Mouse (Mus musculus) heart, embryonic 16.5 days (tissue): ENCODE results near the gene Scd4. TPM values are rescaled to one million over a fixed set of nuclear protein-coding genes. Genes with fewer than 3 reads are reported as not detected.

Experiments used
- ATAC-seq: fragments of 200-750 bp; cut with Nextera tagmentation; replicated peaks from 2 replicates; pipeline ENCODE4 v1.8.0; 2017; ENCODE audit warnings: moderate number of reproducible peaks; ENCODE audit not compliant: insufficient read depth, low FRiP score; ENCODE audit errors: extremely low read depth
- H3K27ac ChIP-seq: fragments of 300-500 bp; sonication (generic); 2 replicates; pipeline ENCODE4 v1.5.1; 2014; ENCODE audit warnings: mild to moderate bottlenecking, low read length, control low read depth, moderate library complexity
- H3K27me3 ChIP-seq: fragments of 300-500 bp; sonication (generic); 2 replicates; pipeline ENCODE4 v1.6.1; 2014; ENCODE audit warnings: low read length, mixed read lengths; ENCODE audit not compliant: control insufficient read depth, insufficient read depth
- H3K36me3 ChIP-seq: fragments of 300-500 bp; sonication (generic); 2 replicates; pipeline ENCODE4 v1.6.1; 2014; ENCODE audit not compliant: control insufficient read depth, insufficient read depth
- H3K4me1 ChIP-seq: fragments of 300-500 bp; sonication (generic); 2 replicates; pipeline ENCODE4 v1.6.1; 2014; ENCODE audit warnings: low read length, mixed read lengths; ENCODE audit not compliant: control insufficient read depth, insufficient read depth
- H3K4me2 ChIP-seq: fragments of 300-500 bp; sonication (generic); 2 replicates; pipeline ENCODE4 v1.6.1; 2014; ENCODE audit warnings: low read depth, mild to moderate bottlenecking, control low read depth, low read length
- H3K4me3 ChIP-seq: fragments of 300-500 bp; sonication (generic); 2 replicates; pipeline ENCODE4 v1.5.1; 2014; ENCODE audit warnings: mild to moderate bottlenecking, control low read depth, low read length
- H3K9ac ChIP-seq: fragments of 300-500 bp; sonication (generic); 2 replicates; pipeline ENCODE4 v1.6.1; 2014; ENCODE audit warnings: low read length, control low read depth
- H3K9me3 ChIP-seq: fragments of 300-500 bp; sonication (generic); replicated peaks from 2 replicates; pipeline ENCODE4 v1.6.1; 2016; ENCODE audit warnings: low read length; ENCODE audit not compliant: control insufficient read depth
- WGBS: fragments of 180-500 bp; shearing (Covaris S2); extraction: QIAGEN DNeasy Blood & Tissue Kit; methylation state at CpG from one replicate; pipeline ENCODE4 v1.1.7; 2014; 5-methylcytosine and 5-hydroxymethylcytosine counted together
- polyA plus RNA-seq: library from polyadenylated mRNA; unstranded; fragments of >200 nt; fragmentation: Nextera tagmentation; extraction: Ambion mirVana; gene quantifications from 2 replicates; pipeline ENCODE4 v1.2.1, GENCODE M21; 2015

Scd4 gene
- polyA plus RNA-seq, 1 experiment from 2014 or later, result 4.8 TPM

DNA sequence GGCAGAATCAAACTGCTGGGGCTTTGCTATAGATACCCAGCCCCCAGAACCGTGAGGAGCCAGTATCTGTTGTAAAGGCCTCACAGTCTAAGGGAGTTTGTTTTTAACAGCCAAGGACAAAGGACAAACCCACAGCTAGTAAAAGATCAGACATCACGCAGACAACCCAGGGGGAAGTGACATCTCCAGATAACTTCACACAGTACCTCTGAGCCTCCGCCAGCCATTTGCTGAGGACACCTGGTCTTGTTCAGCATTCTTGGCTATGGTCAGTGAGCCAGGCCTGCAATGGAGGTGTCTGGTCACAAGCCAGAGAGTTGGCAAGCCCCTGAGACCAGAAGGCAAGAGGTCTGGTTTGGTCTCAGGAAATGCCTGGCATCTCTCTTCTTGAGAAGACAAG lies 40.4 kb upstream of the Scd4 start:
- Histone ChIP-seq H3K9me3 (no peaks in the 10 kb centered on the region), H3K27me3 (no peaks in the 10 kb centered on the region), H3K4me2 (peak overlapping the region; percentile 96), H3K4me3 (peak overlapping the region; percentile 81), H3K27ac (peak overlapping the region; percentile 98), H3K36me3 (peaks cover 14% of the 10 kb centered on the region), H3K4me1 (peaks cover 45% of the 10 kb centered on the region), H3K9ac (peak overlapping the region; percentile 63)
- WGBS, result 53% methylated on average over 3 of the region's 3 CpGs
- ATAC-seq, result no peak

DNA sequence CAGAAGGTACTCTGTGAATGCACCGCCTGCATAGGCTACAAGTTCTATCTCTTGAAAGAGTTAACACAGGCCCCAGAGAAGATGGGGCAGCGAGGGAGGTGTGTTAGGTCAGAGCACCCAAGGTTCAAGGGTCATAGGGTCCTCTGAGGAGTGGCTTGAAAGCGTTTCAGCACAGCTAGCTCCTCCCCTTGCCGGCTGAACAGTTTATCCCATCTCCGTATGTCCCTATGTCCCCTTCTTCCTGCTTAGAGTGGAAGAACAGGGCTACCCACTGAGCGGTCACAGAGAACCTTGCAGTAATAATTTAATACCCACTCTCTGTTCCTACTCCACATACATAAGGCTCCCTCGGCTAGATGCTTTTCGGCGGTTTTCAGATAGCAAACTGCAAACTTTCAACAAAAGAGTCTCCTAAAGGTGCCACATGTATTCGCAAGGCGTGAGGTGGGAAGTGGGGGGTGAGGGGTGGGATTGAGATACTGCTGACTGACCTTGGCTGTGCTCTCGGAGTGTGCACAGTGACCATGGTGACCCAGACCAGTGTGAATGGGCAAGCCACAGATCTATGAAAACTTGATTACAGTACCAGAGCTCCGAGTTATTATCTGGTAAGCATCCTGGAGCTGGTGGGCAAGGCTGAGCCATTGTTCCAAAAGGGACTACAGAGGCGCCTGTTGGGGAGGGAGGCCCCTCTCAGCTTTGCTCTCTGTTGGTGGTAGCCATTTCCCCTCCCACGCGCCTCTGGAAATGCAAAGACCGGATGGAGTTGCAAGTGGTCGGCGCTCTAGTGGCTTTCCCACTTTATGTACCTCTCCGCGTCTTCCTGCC lies 39.7 kb upstream of the Scd4 start, which contains the start of gene Scd2:
Scd2 (plus strand) TSS at position 734 of the 828 bp plus-strand sequence.
- Histone ChIP-seq H3K27me3 (no peaks in the 10 kb centered on the region), H3K4me2 (peak within 1 kb of the TSS; percentile 96), H3K36me3 (peaks cover 20% of the 10 kb centered on the region), H3K4me3 (peak within 1 kb of the TSS; percentile 81), H3K4me1 (peaks cover 45% of the 10 kb centered on the region), H3K27ac (peak within 1 kb of the TSS; percentile 98), H3K9ac (peak within 1 kb of the TSS; percentile 91), H3K9me3 (no peaks in the 10 kb centered on the region)
- peak; percentile 10 for ATAC-seq
- WGBS, result 2% methylated on average over 21 of the region's 21 CpGs

GRCm38 (mm10) chr19:44293769-44294551 lies 38.9 kb upstream of the Scd4 start:
- Histone ChIP-seq H3K4me3 (peak overlapping the region; percentile 81), H3K9me3 (no peaks in the 10 kb centered on the region), H3K27me3 (no peaks in the 10 kb centered on the region), H3K4me1 (peaks cover 52% of the 10 kb centered on the region), H3K36me3 (peaks cover 26% of the 10 kb centered on the region), H3K27ac (peak overlapping the region; percentile 98), H3K4me2 (peak overlapping the region; percentile 96), H3K9ac (peak overlapping the region; percentile 91)
- peak; percentile 94 for ATAC-seq
- WGBS, result 0% methylated on average over 30 of the region's 31 CpGs

GRCm38 (mm10) chr19:44294588-44295041 lies 38.3 kb upstream of the Scd4 start:
- Histone ChIP-seq H3K9ac (peak overlapping the region; percentile 91), H3K4me2 (peak overlapping the region; percentile 96), H3K4me1 (peaks cover 58% of the 10 kb centered on the region), H3K36me3 (peaks cover 29% of the 10 kb centered on the region), H3K27ac (peak overlapping the region; percentile 93), H3K9me3 (no peaks in the 10 kb centered on the region), H3K27me3 (no peaks in the 10 kb centered on the region), H3K4me3 (peak overlapping the region; percentile 81)
- WGBS, result under 1% methylated on average over 14 of the region's 14 CpGs
- ATAC-seq, result peak; percentile 53

DNA sequence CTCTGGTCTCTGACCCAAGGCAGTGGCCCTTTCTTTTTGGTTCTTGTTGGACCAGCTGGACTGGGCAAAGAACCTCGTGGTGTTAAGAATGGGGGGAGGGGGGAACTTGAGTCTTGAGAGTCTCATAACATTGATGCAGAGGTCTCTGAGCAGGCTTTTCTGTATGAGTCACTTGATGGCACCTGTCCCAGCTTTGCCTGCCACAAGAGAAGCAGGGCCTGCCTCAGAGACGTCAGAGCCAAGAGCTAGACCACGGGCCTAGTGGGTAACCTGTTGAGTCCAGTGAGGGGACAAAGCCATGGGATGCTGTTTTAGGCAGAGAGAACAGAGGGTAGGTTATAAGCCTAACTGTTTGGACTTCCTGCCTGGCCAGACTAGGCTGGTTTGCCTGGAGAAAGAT lies 37.6 kb upstream of the Scd4 start:
- peak overlapping the region; percentile 96 for H3K4me2 ChIP-seq
- no peaks in the 10 kb centered on the region for H3K27me3 ChIP-seq
- no peaks in the 10 kb centered on the region for H3K9me3 ChIP-seq
- peaks cover 62% of the 10 kb centered on the region for H3K4me1 ChIP-seq
- H3K36me3 ChIP-seq, result peaks cover 32% of the 10 kb centered on the region
- peak overlapping the region; percentile 68 for H3K27ac ChIP-seq
- H3K4me3 ChIP-seq, result peak overlapping the region; percentile 81
- 5% methylated on average over 3 of the region's 3 CpGs for WGBS
- no peak for ATAC-seq
- peak overlapping the region; percentile 80 for H3K9ac ChIP-seq

DNA sequence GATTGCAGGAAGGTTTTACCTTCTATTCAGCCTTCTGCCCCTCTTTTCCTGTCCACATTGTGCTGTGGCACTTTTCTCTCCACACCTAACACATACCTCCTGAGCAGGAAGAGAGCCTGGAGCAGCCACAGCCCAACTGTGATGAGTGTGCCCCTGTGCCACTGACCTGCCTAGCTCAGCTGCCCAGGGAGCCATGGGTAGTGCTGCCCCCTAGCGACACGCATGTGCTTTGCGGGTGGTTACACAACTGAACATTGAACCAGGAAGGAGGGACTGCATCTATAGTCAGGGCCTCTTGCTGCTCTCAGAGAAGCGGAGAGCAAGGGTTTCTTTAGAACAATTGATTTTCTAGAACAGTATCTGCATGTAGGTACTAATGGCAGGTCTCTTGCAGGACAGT lies 37.2 kb upstream of the Scd4 start:
- peaks cover 37% of the 10 kb centered on the region for H3K36me3 ChIP-seq
- WGBS, result 5% methylated on average over 4 of the region's 4 CpGs

DNA sequence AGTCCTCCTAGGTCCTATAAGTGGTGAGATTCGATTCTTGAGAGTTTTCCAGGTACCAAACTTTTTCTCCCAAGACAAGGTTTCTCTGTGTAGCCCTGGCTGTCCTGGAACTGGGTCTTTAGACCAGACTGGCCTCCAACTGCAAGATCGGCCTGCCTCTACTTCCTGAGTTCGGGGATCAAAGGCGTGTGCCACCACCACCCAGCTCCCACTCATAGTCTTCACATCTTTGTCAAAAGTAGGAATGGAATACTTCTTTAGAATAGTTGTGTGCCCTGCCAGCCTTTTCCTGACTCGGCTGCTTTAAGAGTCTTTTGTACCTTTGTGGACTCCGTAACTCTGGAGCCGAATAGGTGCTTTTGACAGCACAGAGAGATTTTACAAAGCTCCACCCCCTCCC lies 36.7 kb upstream of the Scd4 start:
- ATAC-seq, result no peak
- no peaks in the 10 kb centered on the region for H3K27me3 ChIP-seq
- peak overlapping the region; percentile 81 for H3K4me3 ChIP-seq
- peak overlapping the region; percentile 96 for H3K4me2 ChIP-seq
- peaks cover 64% of the 10 kb centered on the region for H3K4me1 ChIP-seq
- peak overlapping the region; percentile 80 for H3K9ac ChIP-seq
- WGBS, result 40% methylated on average over 7 of the region's 7 CpGs
- peaks cover 42% of the 10 kb centered on the region for H3K36me3 ChIP-seq
- H3K27ac ChIP-seq, result no peak overlapping the region
- no peaks in the 10 kb centered on the region for H3K9me3 ChIP-seq

More for the DNA sequence above, 37.2 kb upstream of the Scd4 start:
- ATAC-seq, result 0 out of 2 replicates have a peak, but pooled peaks have one; percentile 11
- no peaks in the 10 kb centered on the region for H3K27me3 ChIP-seq
- peaks cover 64% of the 10 kb centered on the region for H3K4me1 ChIP-seq
- H3K27ac ChIP-seq, result peak overlapping the region; percentile 68; the same call in 1 of the 2 replicates
- peak overlapping the region; percentile 80 for H3K9ac ChIP-seq
- no peaks in the 10 kb centered on the region for H3K9me3 ChIP-seq
- H3K4me2 ChIP-seq, result peak overlapping the region; percentile 96
- H3K4me3 ChIP-seq, result peak overlapping the region; percentile 81

- Histone ChIP-seq H3K9ac (peak overlapping the region; percentile 80), H3K27ac (0 out of 2 replicates have a peak overlapping the region, but pooled peaks have one; percentile 28), H3K9me3 (no peaks in the 10 kb centered on the region), H3K4me2 (peak overlapping the region; percentile 96), H3K27me3 (no peaks in the 10 kb centered on the region), H3K4me3 (peak overlapping the region; percentile 81), H3K36me3 (peaks cover 50% of the 10 kb centered on the region), H3K4me1 (peaks cover 62% of the 10 kb centered on the region)
- no peak for ATAC-seq
- 50% methylated on average over 8 of the region's 8 CpGs for WGBS
Measured at GRCm38 (mm10) chr19:44297068-44297760, 35.7 kb upstream of the Scd4 start.
